Mouse (Mus musculus) layer of hippocampus, postnatal 14 days (tissue): ENCODE measurements around the gene Ift22. TPM values are rescaled to one million over a fixed set of nuclear protein-coding genes. Genes with fewer than 3 reads are reported as not detected.
"Not testable (repeated sequence)": the region's sequence is repeated elsewhere in the genome, so short reads cannot be mapped to it uniquely, and the experiment has no call there.

Experiments
- DNase-seq, 2 experiments: peaks; one replicate each; pipeline ENCODE4 v3.0.0; 2021 to 2022; ENCODE audit warnings: low spot score in 2 of 2, mixed read lengths in 1 of 2
- total RNA-seq, 2 experiments: library from RNA; stranded (reverse); gene quantifications; 2 replicates each; pipeline ENCODE4 v1.2.3; 2021

Gene Ift22
- total RNA-seq, 2 experiments from 2014 or later = 78.3 to 99.5 TPM

- DNase-seq = no peak
Observed at GRCm38 (mm10) chr5:136904621-136905020, 3.3 kb upstream of the Ift22 start.

DNA sequence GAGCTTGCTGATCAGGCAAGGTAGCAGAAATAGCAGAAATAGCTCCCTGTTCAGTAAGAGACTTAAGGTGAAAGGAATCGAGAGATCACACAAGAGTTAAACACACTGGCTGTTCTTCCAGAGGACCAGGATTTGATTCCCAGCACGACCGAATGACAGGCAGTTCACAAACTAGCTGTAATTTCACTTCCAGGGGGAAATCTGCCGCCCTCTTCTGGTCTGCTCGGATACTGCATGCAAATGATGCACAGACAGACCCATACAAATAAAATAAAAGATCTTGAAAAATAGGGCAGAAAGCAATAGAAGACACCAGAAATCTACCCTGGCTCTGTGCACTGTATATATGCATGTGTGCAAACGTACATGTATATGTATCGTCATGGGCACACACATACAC is 2.3 kb upstream of the Ift22 start:
- DNase-seq = no peak

DNA sequence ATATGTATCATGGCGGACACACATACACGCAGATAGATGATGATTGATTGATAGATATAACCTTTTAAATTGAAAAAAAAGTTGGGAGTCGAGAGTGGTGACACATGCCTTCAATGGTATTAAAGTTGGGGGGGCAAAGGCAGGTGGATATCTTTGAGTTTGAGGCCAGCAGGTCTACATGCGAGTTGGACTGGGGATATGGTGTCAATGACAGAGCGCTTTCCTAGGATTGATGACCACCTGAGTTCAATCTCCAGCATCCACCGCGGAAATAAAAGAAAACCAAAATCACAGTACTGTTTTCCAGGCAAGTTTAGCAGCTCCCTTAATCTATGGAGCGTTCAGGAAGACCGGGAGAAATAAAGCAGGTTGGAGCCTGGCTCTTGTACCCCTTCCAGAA is 363 bp upstream of the Ift22 start:
- no peak for DNase-seq

- DNase-seq = no peak
Observed at GRCm38 (mm10) chr5:136914183-136914582, 6.2 kb downstream of the Ift22 start.

DNA sequence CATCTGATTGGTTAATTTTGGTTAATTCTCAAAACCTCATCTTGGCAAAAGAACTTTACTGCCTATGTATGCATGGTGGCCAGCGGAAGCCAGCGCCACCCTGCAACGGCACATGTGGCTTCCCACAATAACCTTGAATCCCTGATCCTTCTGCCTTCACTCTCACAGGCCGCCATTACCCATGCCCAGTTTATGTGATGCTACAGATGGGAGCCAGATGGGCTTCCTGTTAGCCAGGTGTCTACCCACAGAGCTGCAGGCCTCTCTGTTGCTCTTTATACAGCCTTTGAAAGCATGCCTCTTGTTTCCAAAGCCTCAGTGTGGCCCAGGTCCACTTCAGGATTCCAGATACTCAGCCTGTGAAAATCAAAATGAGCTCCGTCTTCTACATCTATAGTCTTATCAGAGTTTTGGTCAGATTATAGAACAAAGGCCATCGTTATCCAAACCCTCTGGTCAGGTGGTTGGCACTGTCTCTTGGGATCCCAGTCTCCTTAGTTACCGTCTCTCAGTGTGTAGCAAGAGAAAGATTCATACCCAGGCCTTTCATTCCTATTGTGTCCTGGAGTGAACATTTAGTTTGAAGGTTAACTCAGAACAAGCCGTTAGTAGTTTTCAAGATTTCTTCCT is 9.8 kb downstream of the Ift22 start:
- DNase-seq = no peak

DNA sequence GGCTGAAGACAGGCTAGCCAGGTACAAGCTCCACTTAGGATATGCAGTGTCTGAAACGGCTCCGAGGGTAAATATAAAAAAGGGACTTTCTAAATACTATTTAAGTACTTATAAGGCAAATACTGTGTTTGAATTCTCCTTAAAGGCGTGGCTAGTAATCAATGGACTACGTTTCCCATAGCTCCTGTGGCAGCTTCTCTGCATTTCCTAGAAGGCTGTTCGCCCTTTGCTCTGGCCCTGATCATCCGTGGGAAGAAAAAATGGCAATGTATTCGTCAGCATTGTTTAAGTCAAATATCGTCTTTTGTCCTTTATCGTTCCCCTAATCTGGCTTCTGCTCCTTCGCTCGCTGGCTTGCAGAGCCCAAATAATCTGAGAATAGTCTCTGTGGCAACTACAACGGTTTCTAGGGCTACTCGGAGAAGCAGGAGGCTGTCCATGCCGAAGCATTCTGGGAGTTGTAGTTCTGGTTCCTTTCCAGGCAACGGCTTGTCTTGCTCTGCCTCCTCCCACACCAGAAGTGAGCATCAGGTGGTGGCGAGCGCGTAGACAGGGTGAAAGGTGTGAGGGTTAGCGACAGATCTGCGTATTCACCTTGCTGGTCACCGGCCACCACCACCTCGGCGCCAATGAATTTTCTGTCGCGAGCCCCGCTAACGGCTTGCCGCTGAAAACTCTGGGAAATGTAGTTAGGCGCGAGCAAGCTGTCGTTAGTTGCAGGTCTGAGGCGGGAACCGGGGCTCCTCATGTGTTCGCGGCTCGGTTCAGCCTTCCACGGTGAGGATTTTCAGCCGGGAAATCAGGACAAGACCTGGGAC is 10.9 kb downstream of the Ift22 start:
- DNase-seq = peak; percentile 88 to 90

DNA sequence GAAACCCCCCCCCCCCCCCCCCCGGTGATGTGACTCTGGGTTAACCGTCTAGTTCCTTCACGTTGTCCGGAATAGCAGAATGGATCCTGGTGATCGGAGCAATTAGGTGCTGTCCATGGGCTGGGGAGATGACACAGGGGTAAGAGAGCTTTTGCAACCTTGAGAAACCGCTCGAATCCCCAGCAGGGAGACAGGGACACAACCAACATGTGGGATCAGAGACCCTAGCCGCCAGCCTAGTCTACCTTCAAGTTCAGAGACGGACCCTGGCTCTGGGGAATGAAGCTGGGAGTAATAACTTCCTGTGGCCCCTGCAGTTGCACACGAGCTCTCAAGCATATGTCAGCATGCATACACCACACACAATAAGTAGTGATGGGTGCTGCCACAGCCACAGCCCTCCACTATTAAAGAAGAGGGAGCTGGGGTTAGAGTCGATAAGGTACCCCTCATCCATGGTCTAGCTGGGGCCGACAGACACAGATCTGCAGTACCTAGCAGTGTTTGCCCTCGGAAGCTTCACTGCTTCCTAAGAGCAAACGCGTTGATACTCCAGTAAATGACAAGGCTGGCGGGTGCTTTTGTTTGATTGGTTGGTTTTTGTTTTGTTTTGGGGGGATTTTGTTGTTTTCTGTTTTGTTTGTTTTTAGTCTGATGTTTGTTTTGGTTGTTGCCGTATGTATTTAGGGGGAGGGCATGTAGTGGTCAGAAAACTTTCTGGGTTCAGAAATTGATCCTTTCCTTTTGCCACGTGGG is 11.8 kb downstream of the Ift22 start:
- no peak for DNase-seq

DNA sequence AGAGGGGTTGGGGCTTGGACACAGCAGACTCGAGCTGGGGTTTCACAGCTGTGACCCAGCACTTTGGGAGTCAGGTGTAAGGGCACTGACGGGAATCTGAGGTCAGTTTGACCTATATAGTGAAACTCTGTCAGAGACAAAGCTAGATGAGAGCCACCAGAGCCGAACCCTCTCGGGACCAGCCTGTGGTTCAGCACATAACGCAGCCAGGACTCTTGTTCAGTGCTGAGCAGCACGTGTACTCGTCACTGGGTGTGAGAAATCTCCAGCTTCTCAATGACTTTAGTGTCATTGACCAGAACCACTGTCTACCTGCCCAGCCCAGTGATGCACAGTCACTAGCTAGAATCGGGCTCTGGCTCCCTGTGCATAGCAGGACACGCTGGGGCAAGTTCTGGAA is 14.9 kb downstream of the Ift22 start:
- no peak for DNase-seq

- no peak for DNase-seq
Observed at GRCm38 (mm10) chr5:136923751-136924478, 16.0 kb downstream of the Ift22 start.

- DNase-seq = peak; percentile 81 to 88
Observed at GRCm38 (mm10) chr5:136929073-136929472, 21.1 kb downstream of the Ift22 start.

DNA sequence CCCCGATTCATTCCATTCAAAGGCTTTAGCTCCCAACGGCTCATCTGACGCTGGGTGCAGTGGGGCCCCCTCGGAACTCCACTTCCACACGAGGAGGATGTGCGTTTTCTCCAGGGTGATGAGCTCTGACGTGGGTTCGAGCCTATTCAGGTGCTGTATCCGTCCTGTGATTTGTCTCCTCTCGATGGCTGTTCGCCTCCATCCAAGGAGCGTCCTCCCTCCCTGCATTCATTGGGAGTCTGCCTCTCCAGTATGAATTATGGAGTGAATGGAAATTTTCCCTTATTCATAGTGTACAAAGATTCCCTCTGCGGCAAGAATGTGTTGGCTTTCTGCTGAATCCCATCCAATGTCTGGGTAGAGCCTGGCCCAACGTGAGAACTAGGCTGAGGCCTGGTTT is 23.9 kb downstream of the Ift22 start:
- no peak for DNase-seq

GRCm38 (mm10) chr5:136932956-136933355 is 25.0 kb downstream of the Ift22 start:
- no peak for DNase-seq

DNA sequence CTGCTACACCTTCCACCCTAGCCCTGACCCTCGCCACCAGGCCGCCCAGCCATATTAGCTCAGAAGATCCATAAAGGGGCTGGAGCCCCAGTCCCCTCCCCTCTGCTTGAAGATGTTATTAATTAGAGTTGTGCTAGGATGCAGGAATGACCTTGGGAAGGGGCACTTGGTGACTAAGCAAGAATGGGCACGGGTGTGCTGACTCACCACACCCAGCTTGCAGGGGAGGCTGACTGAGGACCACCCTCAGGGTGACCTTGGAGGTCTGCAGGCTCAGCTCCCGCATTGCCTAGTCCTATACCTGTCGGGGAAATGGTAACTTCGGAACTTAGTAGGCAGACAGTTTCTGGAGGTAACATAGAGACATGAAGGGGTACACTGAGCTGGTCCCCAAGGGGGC is 26.0 kb downstream of the Ift22 start:
- DNase-seq = no peak

DNA sequence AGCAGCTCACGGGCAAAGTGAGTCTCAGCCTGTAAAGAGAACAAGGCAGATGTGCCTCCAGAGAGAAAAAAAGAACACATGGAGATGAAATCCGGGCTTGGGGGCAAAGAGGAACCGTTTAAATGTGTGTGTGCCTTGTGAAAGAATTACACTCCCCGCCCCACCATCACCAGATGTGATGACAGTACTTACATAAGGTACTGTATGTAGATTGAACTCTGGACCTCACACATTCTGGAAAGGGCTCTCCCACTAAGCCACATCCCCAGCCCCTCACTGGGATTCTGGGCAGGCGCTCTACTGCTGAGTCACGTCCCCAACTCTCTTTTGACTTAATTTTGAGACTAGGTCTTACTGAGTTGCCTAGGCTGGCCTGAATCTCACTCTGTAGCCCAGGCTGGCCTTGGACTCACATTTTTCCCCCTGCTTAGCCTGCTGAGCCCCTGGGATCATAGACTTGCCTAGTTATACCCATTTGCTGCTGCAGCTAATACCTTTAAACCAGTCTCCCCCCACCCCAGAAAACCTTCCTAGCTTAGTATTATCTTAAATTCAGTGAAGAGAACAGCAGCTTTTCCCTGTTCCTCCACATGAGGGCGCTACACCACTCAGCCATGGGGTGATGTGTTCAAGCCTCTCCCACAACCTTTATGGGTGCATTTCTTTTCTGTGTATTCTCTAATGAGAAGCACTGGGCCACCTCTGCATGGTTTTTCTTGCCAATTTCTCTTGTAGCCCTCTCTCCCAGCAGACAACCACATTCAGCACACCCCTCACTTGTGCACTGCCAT is 28.1 kb downstream of the Ift22 start:
- DNase-seq = no peak

DNA sequence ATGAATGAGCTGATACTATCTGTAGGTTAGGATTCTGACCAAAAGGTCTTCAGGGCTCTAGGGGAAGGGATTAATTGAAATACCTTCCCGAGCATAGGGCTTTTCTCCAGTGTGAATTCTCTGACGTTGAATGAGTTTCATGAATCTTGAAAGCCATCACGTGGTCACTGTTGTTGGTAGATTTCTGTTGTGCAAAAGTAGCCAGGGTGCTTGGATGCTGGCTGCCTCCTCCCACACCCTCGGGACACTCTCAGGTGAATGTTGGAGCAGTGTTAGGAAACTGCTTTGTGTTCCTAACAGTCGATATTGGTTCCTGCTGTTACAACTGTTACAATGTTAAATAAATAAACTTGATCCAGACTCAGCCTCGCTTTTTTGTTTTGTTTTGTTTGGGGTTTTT is 28.8 kb downstream of the Ift22 start:
- DNase-seq = no peak

DNA sequence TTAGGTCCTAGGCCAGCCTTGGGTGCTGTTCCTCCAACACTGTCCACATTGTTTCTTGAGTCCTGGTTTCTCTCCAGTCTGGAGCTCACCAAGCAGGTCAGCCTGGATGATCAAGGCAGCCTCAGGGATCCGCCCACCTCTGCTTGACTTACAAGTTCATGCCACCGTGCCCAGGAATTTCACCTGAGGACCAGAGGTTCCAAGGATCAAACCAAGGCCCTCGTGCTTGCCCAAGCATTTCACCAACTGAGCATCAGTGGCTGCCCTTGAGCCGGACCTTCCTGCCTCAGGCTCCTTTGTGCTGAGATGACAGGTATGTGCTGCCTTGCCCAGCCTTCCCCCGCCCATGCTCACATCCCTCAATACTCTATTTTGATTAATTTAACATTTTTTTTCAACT is 29.7 kb downstream of the Ift22 start:
- DNase-seq = no peak

DNA sequence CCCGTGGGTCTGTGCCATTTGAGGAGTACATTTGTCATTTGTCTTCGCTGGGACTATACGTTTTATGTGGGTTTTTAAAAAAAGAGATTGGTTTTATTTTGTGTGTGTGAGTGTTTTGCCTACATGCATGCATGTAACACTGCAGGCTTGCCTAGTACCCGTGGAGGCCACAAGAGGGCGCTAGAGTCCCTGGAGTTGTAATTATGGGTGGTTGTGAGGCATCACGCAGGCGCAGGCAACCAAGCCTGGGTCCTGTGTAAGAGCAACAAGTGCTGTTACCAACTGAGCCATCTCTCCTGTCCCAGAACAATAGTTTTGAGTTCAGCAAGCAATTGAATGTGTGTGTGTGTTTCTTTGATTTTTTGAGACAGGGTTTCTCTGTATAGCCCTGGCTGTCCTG is 31.3 kb downstream of the Ift22 start:
- no peak for DNase-seq

DNA sequence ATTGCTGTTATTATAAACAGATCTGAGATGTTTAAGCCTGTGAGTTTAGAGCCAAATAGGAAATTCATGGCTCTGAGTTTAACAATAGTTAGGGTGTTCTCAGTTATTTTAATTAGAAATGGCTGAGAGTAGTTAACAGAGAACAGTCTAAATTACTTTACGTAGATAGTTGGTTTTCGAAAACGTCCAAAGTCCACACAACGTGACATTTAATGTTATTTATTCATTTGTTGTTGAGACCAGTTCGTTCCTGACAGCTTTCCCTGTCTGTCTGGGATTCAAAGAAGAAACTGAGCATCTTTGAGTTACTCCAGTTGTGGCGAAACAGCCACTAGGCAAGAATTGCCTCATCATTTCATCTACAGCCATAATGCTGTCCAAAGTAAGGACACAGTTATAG is 32.1 kb downstream of the Ift22 start:
- DNase-seq = not testable (repeated sequence)

GRCm38 (mm10) chr5:136940845-136941560 is 33.1 kb downstream of the Ift22 start:
- DNase-seq = no peak

- DNase-seq = no peak
Observed at GRCm38 (mm10) chr5:136942781-136943180, 34.8 kb downstream of the Ift22 start.
